Mouse (Mus musculus): Measurements from ENCODE around the gene Arhgef2.

Gene Arhgef2

GRCm38 (mm10) chr3:88621537-88622112 lies 15.9 kb downstream of the Arhgef2 start:
- peak; percentile 78 to 85 for DNase-seq

GRCm38 (mm10) chr3:88622113-88622940 lies 16.6 kb downstream of the Arhgef2 start:
- peak; percentile 79 to 80 for DNase-seq

GRCm38 (mm10) chr3:88622941-88623345 lies 17.2 kb downstream of the Arhgef2 start:
- peak; percentile 56 to 68 for DNase-seq

GRCm38 (mm10) chr3:88623346-88624135 lies 17.8 kb downstream of the Arhgef2 start:
- DNase-seq: peak; percentile 31 to 39

GRCm38 (mm10) chr3:88624324-88624723 lies 18.6 kb downstream of the Arhgef2 start:
- no peak for DNase-seq

- DNase-seq: no peak
These were observed 19.2 kb downstream of the Arhgef2 start for GRCm38 (mm10) chr3:88624951-88625350.

- no peak for DNase-seq
These were observed 19.8 kb downstream of the Arhgef2 start for GRCm38 (mm10) chr3:88625531-88625930.

- DNase-seq: no peak
These were observed 20.6 kb downstream of the Arhgef2 start for GRCm38 (mm10) chr3:88626316-88626715.

GRCm38 (mm10) chr3:88627114-88627513 lies 21.3 kb downstream of the Arhgef2 start:
- no peak for DNase-seq

GRCm38 (mm10) chr3:88627535-88627934 lies 21.8 kb downstream of the Arhgef2 start:
- no peak for DNase-seq

- peak in 1 of 2 experiments; percentile 4 for DNase-seq
These were observed 23.0 kb downstream of the Arhgef2 start for GRCm38 (mm10) chr3:88628766-88629165.

- DNase-seq: peak in 1 of 2 experiments; percentile 10
These were observed 23.5 kb downstream of the Arhgef2 start for GRCm38 (mm10) chr3:88629244-88629643.

GRCm38 (mm10) chr3:88630018-88630417 lies 24.3 kb downstream of the Arhgef2 start:
- DNase-seq: peak; percentile 49 to 61

GRCm38 (mm10) chr3:88630849-88631341 lies 25.1 kb downstream of the Arhgef2 start:
- peak; percentile 71 to 79 for DNase-seq

- DNase-seq: peak; percentile 33 to 43
These were observed 26.3 kb downstream of the Arhgef2 start for GRCm38 (mm10) chr3:88631921-88632587.

- peak in 1 of 2 experiments; percentile 0 for DNase-seq
These were observed 27.3 kb downstream of the Arhgef2 start for GRCm38 (mm10) chr3:88633056-88633455.

- peak in 1 of 2 experiments; percentile 2 for DNase-seq
These were observed 29.9 kb downstream of the Arhgef2 start for GRCm38 (mm10) chr3:88635506-88636275.

GRCm38 (mm10) chr3:88636555-88636986 lies 30.8 kb downstream of the Arhgef2 start:
- DNase-seq: peak in 1 of 2 experiments; percentile 3

- peak in 1 of 2 experiments; percentile 3 for DNase-seq
These were observed 31.4 kb downstream of the Arhgef2 start for GRCm38 (mm10) chr3:88637134-88637533.

- peak in 1 of 2 experiments; percentile 2 for DNase-seq
These were observed 33.5 kb downstream of the Arhgef2 start for GRCm38 (mm10) chr3:88639239-88639638.

GRCm38 (mm10) chr3:88640676-88641075 lies 34.9 kb downstream of the Arhgef2 start:
- peak; percentile 51 to 65 for DNase-seq

Data from lung, adult 18-20 months (tissue).